Mouse (Mus musculus) stomach, embryonic 16.5 days (tissue): Measurements from ENCODE around the gene Ncmap. TPM values are rescaled to one million over a fixed set of nuclear protein-coding genes. Genes with fewer than 3 reads are reported as not detected.

Source experiments
- ATAC-seq: fragments of 200-750 bp; cut with Nextera tagmentation; 2 replicates; pipeline ENCODE4 v1.8.0; 2017; ENCODE audit warnings: moderate number of reproducible peaks, moderate TSS enrichment; ENCODE audit not compliant: insufficient read depth, low FRiP score
- H3K27ac ChIP-seq: fragments of 300-500 bp; sonication (generic); 2 replicates; pipeline ENCODE4 v1.5.1; 2014; ENCODE audit warnings: low read length
- H3K27me3 ChIP-seq: fragments of 300-500 bp; sonication (generic); 2 replicates; pipeline ENCODE4 v1.6.1; 2014; ENCODE audit warnings: low read length, control low read depth, mixed read lengths; ENCODE audit not compliant: control insufficient read depth, insufficient read depth
- H3K36me3 ChIP-seq: fragments of 300-500 bp; sonication (generic); 2 replicates; pipeline ENCODE4 v1.6.1; 2014; ENCODE audit warnings: low read length; ENCODE audit not compliant: control insufficient read depth, insufficient read depth
- H3K4me1 ChIP-seq: fragments of 300-500 bp; sonication (generic); 2 replicates; pipeline ENCODE4 v1.6.1; 2014; ENCODE audit warnings: low read length, control low read depth, mixed read lengths; ENCODE audit not compliant: control insufficient read depth, insufficient read depth
- H3K4me2 ChIP-seq: fragments of 300-500 bp; sonication (generic); 2 replicates; pipeline ENCODE4 v1.6.1; 2014; ENCODE audit warnings: low read depth, low read length, mixed read lengths
- H3K4me3 ChIP-seq: fragments of 300-500 bp; sonication (generic); replicated peaks from 2 replicates; pipeline ENCODE4 v1.5.1; 2014; ENCODE audit warnings: mild to moderate bottlenecking, low read length
- H3K9ac ChIP-seq: fragments of 300-500 bp; sonication (generic); 2 replicates; pipeline ENCODE4 v1.6.1; 2014; ENCODE audit warnings: low read length
- H3K9me3 ChIP-seq: fragments of 300-500 bp; sonication (generic); replicated peaks from 2 replicates; pipeline ENCODE4 v1.6.1; 2016; ENCODE audit warnings: low read length, control low read depth; ENCODE audit not compliant: control insufficient read depth
- WGBS: fragments of 180-500 bp; shearing (Covaris S2); extraction: QIAGEN DNeasy Blood & Tissue Kit; methylation state at CpG from one replicate; pipeline ENCODE4 v1.1.7; 2014; 5-methylcytosine and 5-hydroxymethylcytosine counted together
- polyA plus RNA-seq: library from polyadenylated mRNA; unstranded; fragments of >200 nt; fragmentation: Nextera tagmentation; extraction: Ambion mirVana; gene quantifications from 2 replicates; pipeline ENCODE4 v1.2.1, GENCODE M21; 2015

Ncmap gene
- polyA plus RNA-seq: 27.4 and 36.0 TPM in 2 replicates

DNA sequence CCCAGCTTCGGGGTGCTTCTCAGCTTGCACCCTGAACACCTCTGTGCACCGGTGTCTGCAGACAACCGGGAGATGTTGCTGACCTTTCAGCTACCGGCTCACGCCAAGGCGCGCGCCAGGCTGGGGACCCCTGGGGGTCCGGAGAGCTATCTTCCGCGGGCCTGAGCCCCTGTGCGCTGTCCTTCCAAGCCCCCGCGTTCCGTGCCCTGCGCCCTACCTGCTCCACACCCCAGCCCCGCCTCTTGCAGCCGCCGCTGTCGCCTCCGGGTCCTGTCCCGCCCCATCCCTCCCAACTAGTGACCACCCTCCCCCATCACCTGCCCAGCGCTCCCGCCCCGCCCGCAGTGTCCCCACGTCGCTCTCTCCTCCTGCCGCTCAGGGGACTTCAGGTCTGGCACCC lies at the start of gene Ncmap:
Gene Ncmap, minus strand, starts transcription at position 237 of the 400 bp plus-strand sequence.
- Histone ChIP-seq H3K9me3 (no peaks in the 10 kb centered on the region), H3K27ac (peak within 1 kb of the TSS; percentile 90), H3K9ac (peak within 1 kb of the TSS; percentile 70), H3K36me3 (no peaks in the 10 kb centered on the region), H3K4me3 (peak within 1 kb of the TSS; percentile 49), H3K27me3 (0 out of 2 replicates have a peak, but pooled peaks cover 4% of the 10 kb centered on the region), H3K4me1 (peaks cover 3% of the 10 kb centered on the region; the same call in 1 of the 2 replicates), H3K4me2 (peak within 1 kb of the TSS; percentile 74)
- under 1% methylated on average over 29 of the region's 29 CpGs for WGBS
- ATAC-seq: peak; percentile 75; the same call in 1 of the 2 replicates

DNA sequence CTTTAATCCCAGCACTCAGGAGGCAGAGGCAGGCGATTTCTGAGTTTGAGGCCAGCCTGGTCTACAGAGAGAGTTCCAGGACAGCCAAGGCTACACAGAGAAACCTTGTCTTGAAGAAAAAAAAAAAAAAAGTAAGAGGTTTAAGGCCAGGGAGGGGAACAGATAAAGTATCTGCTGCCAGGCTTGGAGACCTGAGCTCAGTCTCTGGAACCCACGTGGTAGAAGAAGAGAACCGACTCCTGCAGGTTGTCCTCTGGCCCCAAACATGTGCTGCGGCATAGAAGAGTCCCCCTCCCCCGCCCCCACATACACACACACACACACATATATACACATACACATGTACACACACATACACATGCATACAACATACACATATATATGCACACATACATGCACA lies 44.4 kb upstream of the Ncmap start:
- H3K36me3 ChIP-seq: no peaks in the 10 kb centered on the region
- no peak overlapping the region for H3K4me2 ChIP-seq
- peaks cover 3% of the 10 kb centered on the region; the same call in 1 of the 2 replicates for H3K4me1 ChIP-seq
- H3K27ac ChIP-seq: no peak overlapping the region
- no peak overlapping the region for H3K4me3 ChIP-seq
- H3K9me3 ChIP-seq: no peaks in the 10 kb centered on the region
- H3K9ac ChIP-seq: no peak overlapping the region
- WGBS: 65% methylated on average over 5 of the region's 5 CpGs
- no peak for ATAC-seq
- H3K27me3 ChIP-seq: no peaks in the 10 kb centered on the region

DNA sequence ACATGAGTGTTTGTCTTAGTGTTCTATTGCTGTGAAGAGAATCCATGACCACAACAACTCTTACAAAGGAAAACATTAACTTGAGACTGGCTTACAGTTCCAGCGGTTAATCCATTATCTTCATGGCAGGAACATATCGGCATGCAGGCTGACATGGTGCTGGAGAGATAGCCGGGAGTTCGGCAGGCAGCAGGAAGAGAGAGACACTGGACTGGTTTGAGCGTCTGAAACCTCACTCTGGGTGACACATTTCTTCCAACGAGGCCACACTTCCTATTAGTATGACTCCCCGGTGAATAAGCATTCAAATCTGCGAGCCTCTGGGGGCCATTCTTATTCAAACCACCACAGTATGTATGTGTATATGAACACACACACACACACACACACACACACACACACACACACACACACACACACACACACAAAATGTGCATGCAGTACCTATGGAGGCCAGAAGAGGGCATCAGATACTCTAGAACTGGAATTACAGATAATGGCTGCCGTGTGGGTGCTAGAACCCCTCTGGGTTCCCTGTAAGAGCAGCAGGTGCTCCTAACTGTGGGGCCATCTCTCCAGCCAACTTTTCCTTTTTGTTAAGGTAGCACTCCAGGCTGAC lies 42.0 kb upstream of the Ncmap start:
- Histone ChIP-seq H3K36me3 (no peaks in the 10 kb centered on the region), H3K9me3 (no peaks in the 10 kb centered on the region), H3K4me2 (no peak overlapping the region), H3K27ac (peak overlapping the region; percentile 73; the same call in 1 of the 2 replicates), H3K4me1 (peaks cover 3% of the 10 kb centered on the region; the same call in 1 of the 2 replicates), H3K9ac (no peak overlapping the region), H3K27me3 (no peaks in the 10 kb centered on the region), H3K4me3 (no peak overlapping the region)
- ATAC-seq: no peak
- WGBS: 37% methylated on average over 9 of the region's 9 CpGs

DNA sequence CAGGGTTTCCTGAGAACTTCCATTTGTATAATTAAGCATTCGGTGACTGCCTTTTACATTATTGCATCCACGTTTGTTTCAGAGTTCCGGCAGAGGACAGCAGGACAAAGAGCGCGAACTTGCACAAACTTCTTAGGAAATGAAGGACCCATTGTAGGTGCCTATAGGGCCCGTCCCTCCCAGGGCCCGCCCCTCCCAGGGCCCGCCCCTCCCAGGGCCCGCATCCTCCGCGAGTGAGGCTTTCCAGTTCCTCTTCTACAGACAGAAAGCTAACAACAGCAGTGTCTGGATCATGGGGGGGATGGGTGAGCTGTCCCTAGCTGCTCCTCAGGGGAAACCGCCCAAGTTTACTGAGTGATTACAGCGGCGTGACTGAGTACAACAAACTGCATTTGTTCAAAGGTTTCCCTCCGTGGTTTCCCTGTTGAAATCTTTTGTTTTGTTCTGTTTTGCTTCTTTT lies 41.2 kb upstream of the Ncmap start:
- ATAC-seq: peak; percentile 90
- Histone ChIP-seq H3K4me2 (peak overlapping the region; percentile 50), H3K9me3 (no peaks in the 10 kb centered on the region), H3K27ac (peak overlapping the region; percentile 73), H3K27me3 (no peaks in the 10 kb centered on the region), H3K9ac (peak overlapping the region; percentile 58), H3K4me1 (peaks cover 8% of the 10 kb centered on the region), H3K4me3 (peak overlapping the region; percentile 21), H3K36me3 (no peaks in the 10 kb centered on the region)
- WGBS: 3% methylated on average over 15 of the region's 15 CpGs

DNA sequence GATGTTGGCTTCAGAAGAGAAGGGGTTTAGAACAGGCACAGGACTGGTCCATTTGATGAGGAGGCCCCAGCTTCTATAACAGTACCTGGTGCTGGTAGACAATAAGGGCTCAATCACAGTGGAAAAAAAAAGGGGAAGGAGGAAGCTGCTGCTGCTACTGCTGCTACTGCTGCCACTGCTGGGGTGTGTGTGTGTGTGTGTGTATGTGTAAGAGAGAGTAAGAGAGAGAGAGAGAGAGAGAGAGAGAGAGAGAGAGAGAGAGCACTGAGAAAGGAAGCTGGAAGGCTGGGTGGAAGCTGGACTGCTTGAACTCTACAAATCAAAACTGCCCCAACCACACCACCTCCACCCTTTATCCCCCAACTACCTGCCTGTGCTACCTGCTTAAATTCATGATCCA lies 39.9 kb upstream of the Ncmap start:
- no peaks in the 10 kb centered on the region for H3K9me3 ChIP-seq
- H3K4me1 ChIP-seq: peaks cover 8% of the 10 kb centered on the region
- H3K27ac ChIP-seq: peak overlapping the region; percentile 9; the same call in 1 of the 2 replicates
- no peak overlapping the region for H3K4me2 ChIP-seq
- H3K9ac ChIP-seq: no peak overlapping the region
- ATAC-seq: no peak
- no peaks in the 10 kb centered on the region for H3K27me3 ChIP-seq
- no peak overlapping the region for H3K4me3 ChIP-seq
- no peaks in the 10 kb centered on the region for H3K36me3 ChIP-seq

DNA sequence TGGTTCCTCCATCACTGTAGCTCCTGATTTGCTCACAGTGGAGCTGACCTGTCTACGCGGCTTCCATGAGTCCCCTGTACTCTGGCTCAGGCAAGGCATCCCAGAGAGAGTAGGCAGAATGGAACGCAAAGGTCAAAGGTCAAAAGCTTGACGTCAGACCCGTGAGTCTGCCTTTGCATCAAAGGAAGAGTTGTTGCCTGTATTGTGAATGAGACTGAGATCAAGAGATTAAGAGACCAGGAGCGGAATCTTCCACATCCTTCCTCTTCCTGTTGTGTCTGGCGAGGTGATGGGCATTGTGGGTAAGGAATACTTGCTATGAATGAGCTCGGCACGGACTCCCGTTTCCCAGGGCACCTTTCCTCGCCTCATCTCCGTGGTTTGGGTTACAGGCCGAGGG lies 38.3 kb upstream of the Ncmap start:
- H3K27me3 ChIP-seq: no peaks in the 10 kb centered on the region
- no peaks in the 10 kb centered on the region for H3K36me3 ChIP-seq
- WGBS: 55% methylated on average over 13 of the region's 13 CpGs
- ATAC-seq: no peak
- no peak overlapping the region for H3K4me2 ChIP-seq
- H3K4me3 ChIP-seq: no peak overlapping the region
- no peaks in the 10 kb centered on the region for H3K9me3 ChIP-seq
- H3K9ac ChIP-seq: no peak overlapping the region
- no peak overlapping the region for H3K27ac ChIP-seq
- peaks cover 8% of the 10 kb centered on the region for H3K4me1 ChIP-seq

DNA sequence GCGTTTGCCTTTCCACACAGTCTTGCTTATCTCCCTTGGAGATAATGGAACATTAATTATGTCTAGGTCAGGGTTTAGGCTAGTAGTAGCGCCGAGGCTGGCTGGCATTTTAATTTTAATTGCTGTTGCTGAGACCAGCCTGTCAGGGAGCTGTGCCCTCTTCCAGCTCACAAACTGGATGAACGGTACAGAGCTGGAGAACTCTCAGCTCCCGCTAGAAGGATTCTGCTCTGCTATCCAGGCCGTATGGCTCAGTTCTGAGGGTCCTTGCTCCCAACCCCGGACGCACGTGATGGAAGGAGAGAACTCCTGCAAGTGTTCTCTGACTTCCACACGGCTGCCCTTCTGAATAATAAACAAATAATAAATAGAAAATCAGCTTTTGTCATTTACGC lies 36.4 kb upstream of the Ncmap start:
- no peaks in the 10 kb centered on the region for H3K27me3 ChIP-seq
- no peaks in the 10 kb centered on the region for H3K36me3 ChIP-seq
- H3K9me3 ChIP-seq: no peaks in the 10 kb centered on the region
- peak overlapping the region; percentile 88 for H3K4me2 ChIP-seq
- peaks cover 8% of the 10 kb centered on the region for H3K4me1 ChIP-seq
- 22% methylated on average over 11 of the region's 11 CpGs for WGBS
- peak overlapping the region; percentile 78 for H3K9ac ChIP-seq
- peak overlapping the region; percentile 81 for H3K4me3 ChIP-seq
- no peak overlapping the region for H3K27ac ChIP-seq
- peak; percentile 10; the same call in 1 of the 2 replicates for ATAC-seq

DNA sequence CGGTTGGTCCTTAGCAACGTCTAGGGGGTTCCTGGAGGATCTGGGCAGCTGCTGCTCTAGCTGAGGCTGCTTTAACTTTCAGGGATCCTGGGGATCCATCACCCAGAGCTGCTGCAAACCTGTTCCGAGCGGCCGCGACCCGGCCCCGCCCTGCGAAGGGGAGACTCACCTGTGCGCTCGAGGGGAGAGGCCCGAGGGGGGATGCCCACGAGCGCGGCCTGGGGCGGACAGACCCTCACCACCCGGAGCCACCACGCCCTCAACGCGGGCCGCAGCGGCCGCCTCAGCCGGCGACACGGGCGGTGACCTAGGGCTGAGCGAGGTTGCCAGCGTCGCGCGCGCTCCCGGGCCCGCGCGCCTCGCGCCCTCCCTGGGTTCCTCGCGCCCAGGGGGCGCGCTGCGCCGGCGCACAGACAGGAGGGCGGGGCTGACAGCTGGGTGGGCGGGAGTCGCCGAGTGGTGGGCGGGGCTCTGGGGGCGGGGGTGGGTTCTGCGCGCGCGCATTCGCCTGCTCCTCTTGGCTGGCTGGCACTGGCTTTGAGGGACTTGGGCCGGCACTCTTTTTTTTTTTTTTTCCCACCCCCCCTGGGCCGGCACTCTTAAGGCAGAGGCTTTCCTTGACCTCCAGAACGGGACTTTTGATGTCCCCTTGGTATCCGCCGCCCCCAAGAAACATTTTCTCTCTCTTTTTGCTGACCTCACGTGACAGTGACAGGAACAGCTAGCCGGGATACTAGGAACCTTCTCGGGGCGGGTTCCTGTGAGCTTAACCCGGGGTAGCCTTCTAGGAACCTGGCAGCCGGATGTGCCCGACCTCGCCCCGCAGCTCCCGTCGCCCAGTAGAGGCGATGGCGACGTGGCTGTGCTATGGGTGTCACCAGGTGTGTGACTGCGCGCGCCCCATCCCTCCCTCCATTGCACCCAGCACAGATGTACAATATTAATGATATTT lies 35.7 kb upstream of the Ncmap start, which contains the start of gene Rcan3:
Gene Rcan3, minus strand, starts transcription at position 411 of the 952 bp plus-strand sequence.
- H3K4me3 ChIP-seq: peak within 1 kb of the TSS; percentile 81
- under 1% methylated on average over 70 of the region's 79 CpGs for WGBS
- H3K27ac ChIP-seq: peak within 1 kb of the TSS; percentile 72
- H3K27me3 ChIP-seq: no peaks in the 10 kb centered on the region
- H3K36me3 ChIP-seq: no peaks in the 10 kb centered on the region
- peaks cover 5% of the 10 kb centered on the region for H3K4me1 ChIP-seq
- peak within 1 kb of the TSS; percentile 88 for H3K9ac ChIP-seq
- H3K4me2 ChIP-seq: peak within 1 kb of the TSS; percentile 88
- ATAC-seq: peak; percentile 89
- H3K9me3 ChIP-seq: no peaks in the 10 kb centered on the region

DNA sequence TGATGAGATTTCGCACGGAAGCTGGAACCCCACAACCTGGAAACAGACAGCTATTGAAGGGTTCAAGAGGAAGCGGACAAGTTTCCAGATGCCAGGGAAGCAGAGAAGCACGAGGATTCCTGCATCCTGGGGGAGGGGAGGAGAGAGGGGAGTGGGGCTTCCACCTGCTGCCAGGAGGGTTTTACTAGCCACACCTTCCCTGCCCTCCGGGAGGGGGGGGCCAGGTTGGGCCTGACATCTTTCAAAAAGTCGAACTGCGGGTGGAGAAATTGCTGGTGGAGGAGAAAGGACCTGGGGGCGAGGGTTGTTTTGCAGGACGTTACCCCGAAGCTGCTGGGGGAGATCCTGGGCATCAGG lies 35.0 kb upstream of the Ncmap start:
- Histone ChIP-seq H3K27me3 (no peaks in the 10 kb centered on the region), H3K9me3 (no peaks in the 10 kb centered on the region), H3K27ac (peak overlapping the region; percentile 68; the same call in 1 of the 2 replicates), H3K9ac (peak overlapping the region; percentile 88), H3K36me3 (no peaks in the 10 kb centered on the region), H3K4me2 (peak overlapping the region; percentile 88), H3K4me1 (peaks cover 5% of the 10 kb centered on the region), H3K4me3 (peak overlapping the region; percentile 81)
- 11% methylated on average over 10 of the region's 10 CpGs for WGBS
- no peak for ATAC-seq
